Mouse (Mus musculus) granulocyte monocyte progenitor cell, adult 5-6 weeks (primary cell): Measurements from ENCODE around the gene Jhy. TPM values are rescaled to one million over a fixed set of nuclear protein-coding genes. Genes with fewer than 3 reads are reported as not detected.
A peak's percentile ranks its signal among the peaks of the same experiment; 100 is the strongest.

Experiments used
- ATAC-seq: replicated peaks from 2 replicates; pipeline ENCODE4 v1.8.0; 2016; ENCODE audit warnings: mild to moderate bottlenecking, moderate TSS enrichment, inconsistent platforms; ENCODE audit not compliant: poor library complexity, severe bottlenecking
- total RNA-seq, 2 experiments: library from RNA; stranded (forward) in 1 of 2; stranded (reverse) in 1 of 2; fragments of 200-712, 200-1000 nt in 1 of 2; fragments of >200 nt in 1 of 2; fragmentation: Nextera tagmentation in 1 of 2; gene quantifications; 2 replicates each; pipeline ENCODE4 v1.2.3; 2014 to 2017

Gene Jhy
- total RNA-seq, 2 experiments from 2014 or later = not detected

DNA sequence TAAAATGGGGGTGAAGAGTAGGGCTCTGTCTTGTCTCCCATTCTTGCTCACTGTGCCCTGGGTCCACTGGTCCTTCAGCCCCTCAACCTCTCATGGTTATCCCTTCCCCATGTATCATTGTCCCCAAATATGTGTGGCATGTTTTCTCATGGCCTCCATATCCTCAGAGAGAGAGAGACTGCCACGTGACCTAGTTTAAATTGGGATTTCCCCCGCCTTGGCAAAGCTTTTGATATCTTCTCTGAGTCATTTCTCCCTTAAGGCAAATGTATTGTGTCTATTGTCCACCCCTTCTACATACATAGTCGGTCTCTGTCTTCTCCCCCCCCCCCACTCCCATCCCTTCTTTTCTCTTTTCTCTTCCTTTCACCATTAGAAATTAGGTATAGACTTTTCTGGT is 30.6 kb downstream of the Jhy start:
- no peak for ATAC-seq

- ATAC-seq = no peak
Observed at GRCm38 (mm10) chr9:40927351-40927980, 36.5 kb downstream of the Jhy start.

- ATAC-seq = peak; percentile 82
Observed at GRCm38 (mm10) chr9:40917871-40918613, 45.9 kb downstream of the Jhy start.

GRCm38 (mm10) chr9:40908915-40909314 is 55.0 kb downstream of the Jhy start:
- ATAC-seq = no peak

DNA sequence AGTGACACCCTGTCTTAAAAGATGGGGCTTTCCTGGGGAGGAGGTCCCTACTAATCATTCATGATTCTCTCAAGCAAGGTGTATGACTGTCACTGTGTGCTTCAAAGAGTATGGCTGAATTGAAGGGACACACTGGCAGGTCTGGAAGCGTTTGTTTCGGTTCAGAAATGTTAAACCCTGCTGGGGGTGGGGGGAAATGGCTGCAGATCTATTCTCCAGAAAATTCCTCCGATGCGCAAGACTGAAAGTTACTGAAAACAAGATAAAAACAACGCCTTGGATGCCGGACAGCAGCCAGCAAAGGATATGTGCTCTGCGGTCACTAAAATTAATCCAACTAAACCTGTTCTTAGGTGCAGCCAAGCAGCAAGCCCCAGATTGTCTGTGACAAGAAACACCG is 55.5 kb downstream of the Jhy start:
- no peak for ATAC-seq

GRCm38 (mm10) chr9:40907413-40907812 is 56.5 kb downstream of the Jhy start:
- no peak for ATAC-seq

DNA sequence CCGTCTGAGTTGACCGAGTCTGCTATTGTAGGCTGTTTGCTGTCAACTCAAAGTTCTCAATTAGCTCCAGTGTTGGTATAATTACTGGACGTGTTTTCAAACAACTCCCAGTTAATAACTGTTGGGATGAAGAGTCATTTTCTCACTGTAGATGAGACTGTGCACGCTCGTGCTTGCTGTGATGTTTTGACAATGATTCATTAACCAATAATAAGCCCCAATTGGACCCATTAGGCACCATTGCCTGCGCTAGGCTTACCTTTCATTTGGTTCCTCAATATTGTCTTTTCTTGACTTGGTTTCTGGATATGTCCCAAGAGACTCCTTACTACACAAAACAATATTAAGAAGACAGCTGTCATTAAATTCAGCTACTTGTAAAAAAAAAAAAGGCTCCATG is 71.5 kb downstream of the Jhy start:
- no peak for ATAC-seq

GRCm38 (mm10) chr9:40889389-40889788 is 74.5 kb downstream of the Jhy start:
- no peak for ATAC-seq

DNA sequence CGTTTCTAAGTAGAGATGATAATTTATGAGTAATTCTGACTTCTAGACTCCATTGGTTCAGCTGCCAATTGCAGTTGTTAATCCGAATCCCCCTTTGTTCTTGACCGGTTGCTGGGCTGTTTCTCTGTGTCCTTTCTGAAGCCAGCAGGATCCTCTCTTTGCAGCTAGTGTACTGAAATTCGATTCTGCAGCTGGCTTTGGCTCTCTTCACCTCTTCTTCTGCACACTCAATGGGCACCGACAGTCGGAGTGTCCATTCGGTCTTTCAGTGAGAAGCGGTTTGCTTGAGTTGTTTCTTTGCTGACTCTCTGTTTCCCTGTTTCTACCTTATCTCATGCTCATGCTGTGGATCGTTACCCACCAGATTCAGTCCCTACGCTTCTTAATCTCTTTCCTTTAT is 78.2 kb downstream of the Jhy start:
- ATAC-seq = no peak

DNA sequence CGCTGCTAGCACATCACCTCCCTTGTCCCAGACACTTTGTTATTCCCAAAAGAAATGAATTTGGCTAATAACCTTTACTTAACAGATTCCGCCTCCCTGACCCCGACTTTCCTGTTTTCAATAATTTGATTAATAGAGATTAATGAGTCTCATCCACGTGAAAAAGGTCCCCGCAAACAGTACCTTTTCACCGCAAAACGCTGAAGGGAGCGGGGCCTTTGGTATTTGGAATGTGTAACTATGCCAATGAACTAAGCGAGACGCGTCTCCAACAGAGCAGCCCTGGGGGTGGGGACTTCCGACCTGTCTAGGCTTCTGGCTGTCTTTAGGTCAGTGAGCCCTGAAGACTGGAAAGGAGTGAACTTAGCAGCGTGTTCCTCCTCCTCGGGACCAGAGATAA is 84.9 kb downstream of the Jhy start:
- ATAC-seq = no peak

DNA sequence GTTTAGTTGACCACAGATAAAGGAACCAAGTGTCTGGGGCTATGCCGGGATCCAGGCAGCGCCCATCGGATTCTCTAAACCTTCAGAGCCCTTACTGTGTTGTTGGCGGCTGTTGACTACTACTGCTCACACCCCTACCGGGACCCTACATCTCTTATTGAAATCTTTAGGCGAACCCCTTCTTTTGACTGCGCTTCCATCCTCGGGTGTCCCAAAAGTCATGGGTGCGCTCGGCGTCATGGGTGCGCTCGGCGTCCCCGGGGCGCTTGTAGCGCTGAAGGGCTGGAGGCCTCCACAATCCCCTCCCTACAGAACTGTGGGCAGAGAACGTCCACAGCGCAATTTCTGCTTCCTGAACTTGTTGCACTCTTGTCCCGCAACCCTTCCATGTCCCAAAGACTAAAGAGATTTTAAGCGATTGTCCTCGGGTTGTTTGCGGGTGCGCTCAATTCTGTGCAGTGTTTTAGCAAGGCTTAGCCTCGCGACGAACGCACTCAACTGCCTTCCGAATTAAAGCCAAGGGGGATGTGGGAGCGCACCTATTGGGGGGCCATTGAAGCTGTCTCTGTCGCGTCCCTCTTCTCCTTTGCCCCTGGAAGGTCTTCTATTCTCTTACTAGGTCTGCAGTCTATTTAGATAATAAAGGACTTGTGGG is 85.5 kb downstream of the Jhy start:
- no peak for ATAC-seq

GRCm38 (mm10) chr9:40877881-40878235 is 86.1 kb downstream of the Jhy start:
- no peak for ATAC-seq

- ATAC-seq = no peak
Observed at GRCm38 (mm10) chr9:40877146-40877880, 86.6 kb downstream of the Jhy start.

DNA sequence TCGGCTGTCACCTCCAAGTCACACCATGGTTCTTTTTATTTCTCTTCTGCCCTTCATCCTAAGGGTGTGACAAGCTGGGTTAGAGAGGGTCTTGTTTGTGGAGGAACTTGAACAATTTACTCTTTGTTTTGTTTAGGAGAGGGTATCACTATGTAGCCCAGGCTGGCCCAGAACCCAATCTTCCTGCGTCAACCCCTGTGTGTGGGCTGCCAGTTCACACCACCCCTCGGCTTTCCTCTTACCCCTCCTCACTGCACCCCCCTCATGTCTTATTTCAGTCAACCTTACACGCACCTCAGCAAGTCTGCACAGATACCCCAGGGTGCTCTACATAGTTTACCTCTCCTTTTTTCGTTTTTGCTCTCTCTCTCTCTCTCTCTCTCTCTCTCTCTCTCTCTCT is 87.2 kb downstream of the Jhy start:
- no peak for ATAC-seq

DNA sequence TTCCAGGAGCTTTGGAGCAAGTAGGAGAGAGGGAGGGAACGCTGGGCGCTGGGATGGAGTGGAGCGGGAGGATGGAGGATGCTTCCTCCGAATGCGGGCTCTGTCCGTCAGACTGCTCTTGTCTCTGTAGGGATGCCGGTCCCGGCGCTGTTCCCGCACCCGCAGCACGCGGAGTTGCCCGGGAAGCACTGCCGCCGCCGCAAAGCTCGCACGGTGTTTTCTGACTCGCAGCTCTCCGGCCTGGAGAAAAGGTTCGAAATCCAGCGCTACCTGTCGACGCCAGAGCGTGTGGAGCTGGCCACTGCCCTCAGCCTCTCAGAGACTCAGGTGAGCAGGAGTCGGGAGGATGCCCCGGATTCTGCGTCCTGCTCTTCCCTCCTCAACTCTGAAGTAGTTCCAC is 87.8 kb downstream of the Jhy start:
- ATAC-seq = no peak

- no peak for ATAC-seq
Observed at GRCm38 (mm10) chr9:40875431-40875830, 88.5 kb downstream of the Jhy start.

DNA sequence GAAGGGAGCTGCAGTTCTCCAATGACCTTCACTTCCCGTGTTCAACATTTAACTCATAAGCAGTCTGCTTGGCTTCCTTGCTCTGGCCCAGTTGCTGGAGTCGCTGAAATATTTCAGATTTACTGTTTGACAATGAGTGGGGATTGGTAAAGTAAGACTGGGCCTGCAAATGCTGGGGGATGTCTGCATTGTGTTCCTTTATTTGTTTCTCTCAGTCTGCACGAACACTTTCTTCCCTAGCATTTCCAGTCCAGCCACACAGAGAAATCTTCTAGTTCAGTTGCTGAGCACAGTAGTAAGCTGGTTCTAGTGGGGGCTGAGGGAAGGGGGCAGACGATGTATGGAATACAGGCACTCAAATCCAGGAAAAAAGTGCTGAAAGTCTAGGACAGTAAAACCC is 89.0 kb downstream of the Jhy start:
- ATAC-seq = no peak

DNA sequence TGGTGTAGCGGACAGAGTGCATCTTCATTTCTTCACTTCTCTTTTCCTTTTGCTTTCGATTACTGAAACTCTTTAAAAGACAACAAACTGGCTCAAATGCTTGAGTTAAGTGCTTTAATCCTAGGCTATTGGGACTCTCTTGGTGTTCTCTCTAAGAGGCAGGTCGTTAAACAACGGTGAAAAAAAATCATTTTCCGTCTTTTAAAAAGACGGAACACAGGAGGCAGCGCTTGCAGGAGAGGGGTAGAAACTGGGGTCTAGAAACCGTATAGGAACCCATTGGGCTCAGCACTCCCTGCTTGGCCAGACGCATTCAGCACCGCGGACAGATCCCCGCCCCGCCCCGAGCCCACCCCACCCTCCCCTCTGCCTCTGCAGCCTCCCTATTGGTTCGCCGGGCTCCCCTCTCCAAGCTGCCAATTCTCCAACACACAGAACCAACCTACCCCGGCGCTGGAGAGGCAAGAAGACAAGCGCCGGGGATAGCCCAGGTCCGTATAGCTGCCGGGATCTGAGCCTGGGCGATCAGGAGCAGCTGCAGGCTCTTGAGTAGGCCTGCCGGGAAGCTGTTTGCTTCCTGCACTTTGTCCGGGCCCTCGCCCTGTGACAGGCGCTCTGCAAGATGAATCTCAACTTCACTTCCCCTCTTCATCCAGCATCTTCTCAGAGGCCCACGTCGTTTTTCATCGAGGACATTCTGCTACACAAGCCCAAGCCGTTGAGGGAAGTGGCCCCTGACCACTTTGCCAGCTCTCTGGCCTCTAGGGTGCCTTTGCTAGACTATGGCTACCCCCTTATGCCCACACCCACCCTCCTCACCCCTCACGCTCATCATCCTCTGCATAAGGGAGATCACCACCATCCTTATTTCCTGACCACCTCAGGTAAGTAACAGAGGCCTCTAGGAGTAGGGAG is 90.1 kb downstream of the Jhy start, which contains the start of gene Bsx:
Bsx (plus strand) TSS at position 572 of the 915 bp plus-strand sequence.
- ATAC-seq = peak; percentile 65

DNA sequence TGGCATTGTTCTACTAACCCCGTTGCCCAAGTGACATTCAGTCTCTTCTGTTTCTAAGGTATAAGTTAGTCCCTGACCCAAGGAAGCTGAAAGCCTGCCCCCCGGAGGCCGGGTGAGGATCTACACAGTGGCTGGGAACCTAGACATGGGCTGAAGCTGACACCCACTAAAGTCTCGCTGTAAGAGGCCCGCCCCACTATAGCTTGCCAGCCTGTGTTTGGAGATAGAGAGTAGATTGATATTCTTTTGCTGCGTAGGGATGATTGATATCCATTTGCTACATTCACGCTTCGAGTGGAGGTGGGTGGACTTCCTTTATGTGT is 91.8 kb downstream of the Jhy start:
- 0 out of 2 replicates have a peak, but pooled peaks have one; percentile 46 for ATAC-seq
